Mouse (Mus musculus) thymus, adult 18-20 months (tissue): ENCODE results near the gene Spata18.

Experiments
- DNase-seq, 2 experiments: peaks; one replicate each; pipeline ENCODE4 v3.0.0; 2022; ENCODE audit warnings: mixed read lengths in 2 of 2

The Spata18 gene

DNA sequence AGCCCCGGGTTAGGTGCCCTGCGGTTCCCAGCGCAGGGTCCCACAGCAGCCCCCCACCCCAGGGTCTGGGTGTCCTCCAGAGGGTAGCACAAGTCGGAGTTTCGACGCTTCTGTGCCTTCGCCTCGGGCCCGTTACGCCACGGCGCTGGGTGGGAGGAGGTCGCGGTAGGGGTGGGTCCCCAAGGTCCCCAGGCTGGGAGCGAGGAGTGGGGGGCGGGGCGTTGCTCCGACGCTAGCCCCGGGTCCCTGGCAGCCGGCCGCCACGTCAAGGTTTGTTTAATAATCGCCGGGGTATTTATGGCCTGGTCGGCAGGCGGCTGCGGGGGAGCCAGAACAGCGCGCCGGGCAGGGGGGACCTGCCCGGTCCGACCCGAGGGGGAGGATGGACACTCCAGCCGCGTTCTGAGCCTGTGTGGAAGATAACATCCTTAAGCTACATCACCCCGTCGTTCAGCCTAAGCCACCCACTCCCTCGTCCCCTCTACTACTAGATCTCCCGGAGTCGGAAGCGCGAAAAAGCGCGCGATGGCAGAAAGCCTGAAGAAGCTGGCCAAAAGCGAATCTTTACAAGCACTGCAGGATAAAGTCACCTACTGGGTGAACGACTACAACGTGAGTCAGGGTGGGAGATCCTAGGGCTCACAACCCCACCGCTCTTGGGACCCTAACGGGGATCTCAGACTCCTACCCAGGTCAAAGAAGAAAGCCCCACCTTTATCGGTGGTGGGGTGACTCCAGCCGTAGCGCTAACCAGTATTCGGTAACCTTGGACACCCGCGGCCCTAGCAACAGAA, at the start of gene Spata18:
Spata18 (plus strand) TSS at position 319 of the 794 bp plus-strand sequence.
- no peak for DNase-seq

DNA sequence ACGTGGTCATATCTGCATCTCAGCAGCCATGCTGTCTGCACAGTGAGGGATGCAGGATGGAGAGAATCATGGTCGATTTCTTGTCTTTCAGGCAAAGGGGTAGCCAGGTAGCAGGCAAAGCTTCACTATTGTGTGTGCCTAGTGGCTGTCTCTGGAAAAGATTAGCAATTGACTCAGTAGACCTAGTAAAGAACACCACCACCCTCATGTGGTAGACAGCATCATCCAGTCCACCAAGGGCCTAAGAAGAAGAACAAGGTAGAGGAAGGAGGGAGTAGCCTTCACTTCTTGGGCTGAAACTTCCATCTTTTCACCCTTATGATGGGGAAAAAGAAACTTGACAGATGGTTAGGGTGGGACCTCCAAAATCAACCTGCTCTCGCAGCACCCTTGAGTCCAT, 48.3 kb upstream of the Spata18 start:
- no peak for DNase-seq

DNA sequence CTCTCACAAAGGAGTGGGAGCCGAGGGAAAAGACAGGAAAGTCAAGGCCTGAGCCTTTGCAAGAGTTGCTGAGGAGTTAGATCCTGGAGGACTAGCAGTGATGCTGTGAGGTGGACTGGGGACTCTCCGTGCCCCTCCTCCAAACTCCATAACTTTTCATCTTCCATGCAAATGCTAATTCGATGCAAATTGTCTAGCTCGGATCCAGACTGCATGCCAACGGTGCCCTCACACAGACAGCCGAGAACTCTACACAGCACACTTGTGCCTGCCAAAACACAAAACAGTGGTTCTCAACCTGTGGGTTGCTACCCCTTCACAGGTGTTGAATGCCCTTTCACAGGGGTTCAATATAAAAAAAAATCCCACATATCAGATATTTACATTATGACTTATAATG, 46.6 kb upstream of the Spata18 start:
- DNase-seq, result no peak

- DNase-seq, result no peak
Measured at GRCm38 (mm10) chr5:73604964-73605363, 46.2 kb upstream of the Spata18 start.

DNA sequence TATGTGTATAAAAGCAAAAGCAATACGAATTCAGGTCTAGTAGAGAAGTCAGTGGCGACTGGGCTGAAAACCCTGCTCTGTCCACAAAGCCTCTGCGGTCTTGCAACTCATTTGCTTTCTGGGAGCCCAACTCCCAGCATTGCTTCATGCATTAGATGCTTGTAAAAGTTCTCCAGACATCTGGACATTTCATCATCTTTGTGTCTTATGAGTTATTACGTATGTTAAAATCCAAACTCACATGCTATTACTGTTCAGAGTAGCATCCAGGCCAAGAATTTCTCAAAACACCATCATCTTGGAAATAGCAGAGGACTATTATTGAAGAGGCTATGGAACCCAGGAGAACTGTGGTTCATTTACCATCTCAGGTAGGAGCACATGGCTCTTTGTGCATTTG, 40.1 kb upstream of the Spata18 start:
- no peak for DNase-seq

DNA sequence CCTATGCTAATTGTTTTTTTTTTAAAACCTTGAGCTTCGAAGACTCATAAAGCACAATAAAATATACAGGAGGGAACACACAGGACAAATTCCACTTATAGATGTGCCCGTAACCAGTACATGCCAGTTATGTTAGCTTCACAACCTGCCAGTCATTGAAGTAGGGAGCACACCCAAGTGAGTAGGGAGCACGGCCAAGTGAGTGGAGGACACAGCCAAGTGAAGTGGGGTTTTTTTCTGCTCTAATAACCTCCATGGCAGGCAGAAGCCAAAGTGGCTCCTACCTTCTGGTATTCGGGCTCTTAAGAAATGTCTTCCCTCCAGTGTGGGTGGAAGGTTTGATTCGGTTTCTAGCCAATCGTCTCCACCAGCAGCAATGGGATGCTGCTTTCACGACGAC, 37.9 kb upstream of the Spata18 start:
- no peak for DNase-seq

GRCm38 (mm10) chr5:73615211-73615610, 36.0 kb upstream of the Spata18 start:
- no peak for DNase-seq

GRCm38 (mm10) chr5:73618969-73619368, 32.2 kb upstream of the Spata18 start:
- DNase-seq, result no peak

DNA sequence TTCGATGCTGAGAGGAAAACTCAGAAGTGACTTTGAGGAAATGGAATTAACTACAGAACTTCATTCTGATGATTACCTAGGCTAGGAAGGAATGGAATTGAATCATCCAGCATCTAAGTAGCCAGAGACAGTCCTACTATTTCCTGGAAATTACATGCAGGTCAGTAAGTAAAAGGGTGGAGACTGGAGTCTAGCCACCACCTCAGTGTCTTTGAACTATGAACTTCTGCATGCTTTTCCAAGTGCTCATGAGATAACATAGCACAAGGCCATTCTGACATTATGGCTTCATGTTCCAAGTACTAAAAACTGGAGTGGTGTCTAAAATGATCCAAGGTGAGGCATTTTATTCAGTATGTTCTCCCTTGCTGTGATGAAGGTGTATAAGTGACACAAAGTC, 25.7 kb upstream of the Spata18 start:
- DNase-seq, result no peak

DNA sequence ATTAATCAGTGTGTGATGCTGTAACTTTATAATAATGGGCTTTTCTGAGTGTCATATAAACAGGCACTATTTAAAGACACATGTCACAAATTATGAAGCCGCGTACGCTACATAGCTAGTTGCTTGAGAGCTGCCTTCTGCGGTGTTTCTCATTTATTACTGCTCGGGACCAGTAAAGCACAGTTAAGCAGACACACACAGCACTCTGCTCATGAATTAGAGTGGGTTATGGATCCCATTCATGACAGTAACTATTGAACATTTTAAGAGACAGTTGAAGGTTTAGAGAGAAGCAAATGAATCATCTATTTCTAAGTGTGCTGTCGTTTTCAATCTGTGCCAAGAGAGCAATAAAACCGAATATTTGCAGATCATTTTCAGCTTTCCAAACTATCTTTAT, 24.3 kb upstream of the Spata18 start:
- no peak for DNase-seq

GRCm38 (mm10) chr5:73627559-73627958, 23.6 kb upstream of the Spata18 start:
- DNase-seq, result no peak

GRCm38 (mm10) chr5:73627991-73628390, 23.2 kb upstream of the Spata18 start:
- DNase-seq, result no peak

GRCm38 (mm10) chr5:73630141-73630540, 21.0 kb upstream of the Spata18 start:
- peak in 1 of 2 experiments; percentile 29 for DNase-seq

DNA sequence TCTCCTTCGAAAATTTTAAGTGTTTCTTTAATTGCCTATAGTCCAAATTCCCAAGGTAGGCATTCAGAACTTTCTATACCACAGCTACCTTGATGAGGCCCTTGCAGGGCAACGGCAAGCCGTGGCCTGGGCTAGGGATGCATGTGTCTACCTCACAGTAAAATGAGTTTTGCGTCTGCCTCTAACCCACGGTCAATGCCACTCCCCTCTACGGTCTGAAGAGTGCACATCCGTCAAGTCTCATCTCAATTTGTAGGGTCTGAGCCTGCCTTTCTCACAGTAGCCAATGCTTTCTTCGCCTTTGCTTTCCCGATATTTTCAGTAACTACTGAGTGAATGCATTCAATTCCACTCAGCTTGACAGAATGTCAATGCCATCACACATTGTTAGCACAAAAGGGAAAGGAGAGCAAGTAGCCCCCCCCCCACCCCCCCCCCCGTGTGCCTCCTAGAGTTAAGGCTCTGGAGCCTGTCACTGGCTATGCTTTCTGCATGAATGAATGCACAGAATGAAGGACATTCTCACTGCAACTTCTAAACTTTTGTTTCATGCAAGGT, 20.1 kb upstream of the Spata18 start:
- no peak for DNase-seq

GRCm38 (mm10) chr5:73632291-73632690, 18.9 kb upstream of the Spata18 start, which contains the start of gene Lrrc66:
Lrrc66 (minus strand) TSS chr5:73632526.
- DNase-seq, result no peak

DNA sequence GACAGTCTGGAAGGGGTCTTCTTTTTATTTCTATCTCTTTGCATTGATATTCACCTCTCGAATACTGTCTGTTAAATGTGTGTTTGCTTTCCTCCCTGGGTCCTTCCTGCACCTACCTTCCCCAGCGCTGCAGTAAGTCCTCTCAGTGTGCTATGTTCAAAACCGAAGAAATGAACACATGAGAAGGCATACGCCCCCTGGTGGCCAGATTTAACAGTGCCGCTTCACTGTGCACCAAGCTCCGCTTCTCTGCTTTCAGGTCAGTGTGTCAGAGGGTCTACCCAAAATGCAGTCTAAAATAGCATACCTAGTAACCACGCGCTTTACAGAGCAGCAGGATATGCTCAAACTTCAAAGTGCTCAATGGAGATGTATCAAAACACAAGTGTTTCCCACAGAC, 18.0 kb upstream of the Spata18 start:
- peak; percentile 37 to 46 for DNase-seq

DNA sequence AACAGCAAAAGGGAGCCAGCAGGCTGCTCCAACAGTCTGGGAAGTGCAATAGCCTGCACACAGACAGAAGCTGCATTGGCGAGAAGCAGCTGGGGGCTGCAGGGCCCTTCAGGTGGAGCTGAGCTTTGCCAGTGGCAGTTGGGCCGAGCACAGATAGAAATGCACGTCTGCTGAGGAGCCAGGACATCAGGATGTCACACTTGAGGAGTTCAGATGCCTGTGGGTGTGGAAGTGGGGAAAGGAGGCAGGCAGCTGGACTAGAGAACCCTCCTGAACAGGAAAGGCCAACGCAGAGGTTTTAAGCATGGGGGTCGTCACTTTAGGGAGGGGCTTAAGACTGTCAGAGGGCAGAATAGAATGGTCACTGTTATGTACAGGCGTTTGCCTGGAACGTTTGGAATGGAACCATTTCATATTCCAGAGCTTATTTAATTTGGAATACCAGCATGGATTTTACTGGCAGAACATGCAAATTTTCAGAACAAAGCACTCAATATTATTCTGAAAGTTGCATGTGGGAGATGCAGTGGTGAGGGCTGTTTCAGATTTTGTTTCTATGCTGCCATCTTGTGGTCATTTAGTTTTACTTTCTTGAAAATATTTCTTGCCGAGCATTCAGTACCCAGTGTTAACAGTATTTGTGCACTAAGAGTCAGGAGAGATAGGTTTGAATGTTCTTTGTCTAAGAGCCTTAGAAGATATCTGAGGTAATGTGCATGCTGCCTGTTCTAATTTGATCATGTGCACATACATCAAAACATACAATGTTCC, 13.7 kb upstream of the Spata18 start:
- no peak for DNase-seq

GRCm38 (mm10) chr5:73641058-73641457, 10.1 kb upstream of the Spata18 start:
- DNase-seq, result no peak

- no peak for DNase-seq
Measured at GRCm38 (mm10) chr5:73642091-73642490, 9.1 kb upstream of the Spata18 start.

GRCm38 (mm10) chr5:73647261-73647900, 3.8 kb upstream of the Spata18 start, which contains the start of gene Sgcb:
Sgcb (minus strand) TSS chr5:73647790.
- peak; percentile 76 to 83 for DNase-seq

- no peak for DNase-seq
Measured at GRCm38 (mm10) chr5:73650365-73650964, 714 bp upstream of the Spata18 start.

- no peak for DNase-seq
Measured at GRCm38 (mm10) chr5:73651855-73652201, 649 bp downstream of the Spata18 start.

- DNase-seq, result no peak
Measured at GRCm38 (mm10) chr5:73666695-73667094, 15.5 kb downstream of the Spata18 start.
